Mouse (Mus musculus): ENCODE data around the gene Arhgap22. TPM values are rescaled to one million over a fixed set of nuclear protein-coding genes. Genes with fewer than 3 reads are reported as not detected.

Arhgap22 gene
- total and polyA plus RNA-seq, 2 experiments from 2014 or later: 1.5 to 4.2 TPM

DNA sequence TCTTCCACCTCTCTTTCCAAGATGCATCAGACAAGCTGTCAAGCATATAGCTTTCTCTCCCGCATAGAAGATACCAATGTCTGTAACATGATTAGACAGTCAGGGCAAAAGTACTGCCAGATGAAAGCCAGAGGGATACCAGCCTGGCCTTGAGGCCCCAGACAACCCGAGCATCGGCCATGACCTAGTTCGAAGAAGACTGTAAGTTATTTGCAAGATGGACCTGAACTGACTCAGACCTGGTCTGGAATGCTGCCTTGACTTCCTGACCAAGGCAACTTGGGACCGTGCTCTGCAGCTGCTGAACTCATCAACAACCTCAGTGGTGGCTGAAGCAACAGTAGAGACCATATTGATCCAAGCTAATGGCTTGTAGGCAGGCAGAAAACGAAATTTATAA is 46.3 kb downstream of the Arhgap22 start:
- H3K36me3 ChIP-seq (replicated peaks; ENCODE audit: control insufficient read depth, insufficient read depth, low read length): no peaks in the 10 kb centered on the region
- no peak for DNase-seq (ENCODE audit: low spot score)
- H3K4me2 ChIP-seq (ENCODE audit: low read depth, low read length): no peak overlapping the region
- H3K9ac ChIP-seq (replicated peaks; ENCODE audit: low read depth, low read length): no peak overlapping the region
- 76% methylated on average over 6 of the region's 6 CpGs for WGBS
- no peak overlapping the region for H3K27ac ChIP-seq (ENCODE audit: low read depth)
- H3K27me3 ChIP-seq (ENCODE audit: control insufficient read depth, insufficient read depth, low read length): no peaks in the 10 kb centered on the region
- H3K4me3 ChIP-seq (ENCODE audit: low read depth, low read length): no peak overlapping the region
- no peaks in the 10 kb centered on the region for H3K4me1 ChIP-seq (ENCODE audit: control insufficient read depth, insufficient read depth)
- TF ChIP-seq CTCF (IDR thresholded peaks at IDR 0.05; ENCODE audit: low read depth) (no peak), EP300 (IDR thresholded peaks at IDR 0.05; ENCODE audit: low read depth) (no peak)
- no peaks in the 10 kb centered on the region for H3K9me3 ChIP-seq (replicated peaks; ENCODE audit: control insufficient read depth, low read length)
- no peak for ATAC-seq (ENCODE audit: insufficient read depth, low read depth)

DNA sequence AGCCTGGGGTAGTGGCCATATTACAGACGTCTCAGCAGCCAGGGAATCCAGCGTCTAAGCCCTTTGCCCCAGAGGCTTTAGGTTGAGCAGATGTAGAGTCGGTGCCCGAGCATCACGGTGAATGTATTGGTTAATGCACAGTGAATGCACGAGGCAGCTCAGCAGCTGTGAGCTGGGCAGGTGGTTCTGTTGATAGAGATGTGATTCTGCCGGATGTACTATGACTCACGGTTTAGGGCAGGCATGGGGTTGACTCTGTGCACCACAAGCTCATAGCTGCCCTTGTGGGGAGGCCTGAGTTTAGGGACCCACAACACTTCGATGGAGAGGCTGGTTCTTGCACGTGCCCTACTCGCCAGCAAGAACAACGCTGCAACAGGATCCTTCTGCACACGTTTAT is 51.0 kb downstream of the Arhgap22 start:
- no peak overlapping the region for H3K27ac ChIP-seq (ENCODE audit: low read depth)
- no peaks in the 10 kb centered on the region for H3K27me3 ChIP-seq (ENCODE audit: control insufficient read depth, insufficient read depth, low read length)
- ATAC-seq (ENCODE audit: insufficient read depth, low read depth) (no peak), DNase-seq (ENCODE audit: low spot score) (no peak)
- peaks cover 8% of the 10 kb centered on the region; the same call in 1 of the 2 replicates for H3K9me3 ChIP-seq (replicated peaks; ENCODE audit: control insufficient read depth, low read length)
- TF ChIP-seq CTCF (IDR thresholded peaks at IDR 0.05; ENCODE audit: low read depth) (no peak), EP300 (IDR thresholded peaks at IDR 0.05; ENCODE audit: low read depth) (no peak)
- H3K9ac ChIP-seq (replicated peaks; ENCODE audit: low read depth, low read length): no peak overlapping the region
- no peaks in the 10 kb centered on the region for H3K36me3 ChIP-seq (replicated peaks; ENCODE audit: control insufficient read depth, insufficient read depth, low read length)
- 88% methylated on average over 13 of the region's 13 CpGs for WGBS
- H3K4me2 ChIP-seq (ENCODE audit: low read depth, low read length): no peak overlapping the region
- no peak overlapping the region for H3K4me3 ChIP-seq (ENCODE audit: low read depth, low read length)
- no peaks in the 10 kb centered on the region for H3K4me1 ChIP-seq (ENCODE audit: control insufficient read depth, insufficient read depth)

DNA sequence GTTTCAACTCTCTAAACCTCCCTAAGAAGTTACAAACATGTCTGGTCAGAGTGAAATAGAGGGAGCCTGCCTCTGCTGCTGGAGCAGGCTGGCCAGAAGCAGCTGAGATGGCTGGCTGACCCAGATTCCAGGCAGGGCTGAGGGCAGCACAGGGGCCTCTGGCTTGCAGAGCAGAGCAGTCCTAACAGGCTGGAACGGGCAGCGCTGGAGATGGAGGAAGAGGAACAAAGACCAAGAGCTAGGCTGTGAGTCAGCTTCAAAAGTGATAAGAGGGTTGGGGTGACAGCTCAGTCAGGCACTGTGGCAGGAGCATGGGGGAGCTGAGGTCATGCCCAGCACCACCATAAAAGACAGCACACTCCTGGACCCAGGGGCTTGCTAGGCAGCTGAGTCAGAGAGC is 62.4 kb downstream of the Arhgap22 start:
- H3K27me3 ChIP-seq (ENCODE audit: control insufficient read depth, insufficient read depth, low read length): no peaks in the 10 kb centered on the region
- H3K4me1 ChIP-seq (ENCODE audit: control insufficient read depth, insufficient read depth): no peaks in the 10 kb centered on the region
- 12% methylated on average over 2 of the region's 2 CpGs for WGBS
- H3K9ac ChIP-seq (replicated peaks; ENCODE audit: low read depth, low read length): no peak overlapping the region
- DNase-seq (ENCODE audit: low spot score) (no peak), ATAC-seq (ENCODE audit: insufficient read depth, low read depth) (peak; percentile 39)
- TF ChIP-seq CTCF (IDR thresholded peaks at IDR 0.05; ENCODE audit: low read depth) (no peak), EP300 (IDR thresholded peaks at IDR 0.05; ENCODE audit: low read depth) (no peak)
- H3K4me2 ChIP-seq (ENCODE audit: low read depth, low read length): no peak overlapping the region
- no peak overlapping the region for H3K27ac ChIP-seq (ENCODE audit: low read depth)
- H3K4me3 ChIP-seq (ENCODE audit: low read depth, low read length): no peak overlapping the region
- H3K36me3 ChIP-seq (replicated peaks; ENCODE audit: control insufficient read depth, insufficient read depth, low read length): no peaks in the 10 kb centered on the region
- H3K9me3 ChIP-seq (replicated peaks; ENCODE audit: control insufficient read depth, low read length): no peaks in the 10 kb centered on the region

DNA sequence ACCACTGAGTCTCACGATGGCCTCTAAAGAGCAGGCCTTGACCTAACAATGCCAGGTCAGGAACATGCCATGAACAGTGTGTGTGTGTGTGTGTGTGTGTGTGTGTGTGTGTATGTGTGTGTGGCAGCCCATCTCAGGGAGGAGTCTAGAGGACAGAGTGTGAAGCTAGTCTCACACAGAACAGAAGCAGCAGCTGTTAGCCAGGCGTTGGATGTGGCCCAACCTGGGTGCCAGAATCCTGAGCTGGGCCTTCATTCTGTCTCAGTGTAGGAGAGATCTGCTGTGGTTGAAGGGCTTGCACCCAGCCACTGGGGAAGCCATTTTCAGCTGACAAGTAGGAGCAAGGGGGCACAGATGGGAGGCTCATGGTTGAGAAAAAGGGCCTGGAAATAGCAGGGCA is 64.5 kb downstream of the Arhgap22 start:
- H3K4me1 ChIP-seq (ENCODE audit: control insufficient read depth, insufficient read depth): no peaks in the 10 kb centered on the region
- H3K4me3 ChIP-seq (ENCODE audit: low read depth, low read length): no peak overlapping the region
- no peak overlapping the region for H3K4me2 ChIP-seq (ENCODE audit: low read depth, low read length)
- no peaks in the 10 kb centered on the region for H3K9me3 ChIP-seq (replicated peaks; ENCODE audit: control insufficient read depth, low read length)
- no peak for DNase-seq (ENCODE audit: low spot score)
- TF ChIP-seq EP300 (IDR thresholded peaks at IDR 0.05; ENCODE audit: low read depth) (no peak), CTCF (IDR thresholded peaks at IDR 0.05; ENCODE audit: low read depth) (no peak)
- no peaks in the 10 kb centered on the region for H3K27me3 ChIP-seq (ENCODE audit: control insufficient read depth, insufficient read depth, low read length)
- H3K36me3 ChIP-seq (replicated peaks; ENCODE audit: control insufficient read depth, insufficient read depth, low read length): no peaks in the 10 kb centered on the region
- H3K9ac ChIP-seq (replicated peaks; ENCODE audit: low read depth, low read length): no peak overlapping the region
- no peak overlapping the region for H3K27ac ChIP-seq (ENCODE audit: low read depth)
- whole genome bisulfite sequencing: 77% methylated on average over 2 of the region's 2 CpGs
- ATAC-seq (ENCODE audit: insufficient read depth, low read depth): no peak

DNA sequence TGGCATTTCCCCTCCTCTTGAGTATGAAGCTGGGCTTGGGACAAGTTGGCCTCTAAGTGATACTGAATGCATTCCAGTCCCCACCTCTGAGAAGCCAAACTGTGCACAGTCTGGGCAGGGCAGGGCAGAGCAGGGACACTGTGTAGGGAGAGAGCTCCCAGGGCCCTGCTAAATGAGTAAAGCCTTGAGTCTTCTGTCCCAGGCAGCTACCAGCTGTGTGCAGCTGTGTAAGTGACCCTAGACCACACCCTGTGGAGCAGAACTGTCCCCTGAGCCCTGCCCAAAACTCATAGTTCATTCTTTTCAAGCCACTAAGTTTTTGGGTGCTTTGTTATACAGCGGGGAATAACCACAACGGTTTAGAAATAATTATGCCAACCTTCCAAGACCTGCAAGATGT is 67.1 kb downstream of the Arhgap22 start:
- Histone ChIP-seq H3K9me3 (replicated peaks; ENCODE audit: control insufficient read depth, low read length) (no peaks in the 10 kb centered on the region), H3K9ac (replicated peaks; ENCODE audit: low read depth, low read length) (no peak overlapping the region), H3K27me3 (ENCODE audit: control insufficient read depth, insufficient read depth, low read length) (no peaks in the 10 kb centered on the region), H3K4me2 (ENCODE audit: low read depth, low read length) (no peak overlapping the region), H3K27ac (ENCODE audit: low read depth) (no peak overlapping the region), H3K4me3 (ENCODE audit: low read depth, low read length) (no peak overlapping the region), H3K36me3 (replicated peaks; ENCODE audit: control insufficient read depth, insufficient read depth, low read length) (no peaks in the 10 kb centered on the region), H3K4me1 (ENCODE audit: control insufficient read depth, insufficient read depth) (no peaks in the 10 kb centered on the region)
- no peak for ATAC-seq (ENCODE audit: insufficient read depth, low read depth)
- no peak for TF ChIP-seq CTCF (IDR thresholded peaks at IDR 0.05; ENCODE audit: low read depth)
- TF ChIP-seq EP300 (IDR thresholded peaks at IDR 0.05; ENCODE audit: low read depth): no peak
- no peak for DNase-seq (ENCODE audit: low spot score)
- WGBS: 88% methylated on average over 2 of the region's 2 CpGs

DNA sequence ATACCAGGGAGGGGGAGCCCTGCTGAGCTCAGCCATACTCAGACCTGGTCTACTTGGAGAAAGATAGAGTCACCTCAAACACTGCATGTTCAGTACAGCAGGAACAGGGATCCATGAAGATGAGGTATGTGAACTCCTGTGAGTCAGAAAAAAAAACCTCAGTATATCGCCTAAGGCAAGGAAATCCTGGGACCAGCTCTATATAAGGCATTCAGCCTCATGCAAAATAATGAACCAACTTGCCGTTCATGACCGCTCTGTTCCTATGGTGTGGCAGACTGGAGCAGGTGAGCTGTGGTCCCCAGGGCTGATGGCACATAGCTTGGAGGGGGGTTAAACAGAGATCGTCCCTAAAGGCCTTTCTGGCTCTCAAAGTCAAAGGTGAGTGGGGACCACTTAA is 68.6 kb downstream of the Arhgap22 start:
- H3K9me3 ChIP-seq (replicated peaks; ENCODE audit: control insufficient read depth, low read length): no peaks in the 10 kb centered on the region
- ATAC-seq (ENCODE audit: insufficient read depth, low read depth): no peak
- H3K36me3 ChIP-seq (replicated peaks; ENCODE audit: control insufficient read depth, insufficient read depth, low read length): no peaks in the 10 kb centered on the region
- no peak for TF ChIP-seq EP300 (IDR thresholded peaks at IDR 0.05; ENCODE audit: low read depth)
- H3K4me2 ChIP-seq (ENCODE audit: low read depth, low read length): no peak overlapping the region
- no peak overlapping the region for H3K4me3 ChIP-seq (ENCODE audit: low read depth, low read length)
- H3K27ac ChIP-seq (ENCODE audit: low read depth): no peak overlapping the region
- WGBS: 89% methylated on average over 4 of the region's 4 CpGs
- H3K9ac ChIP-seq (replicated peaks; ENCODE audit: low read depth, low read length): no peak overlapping the region
- DNase-seq (ENCODE audit: low spot score): no peak
- no peaks in the 10 kb centered on the region for H3K27me3 ChIP-seq (ENCODE audit: control insufficient read depth, insufficient read depth, low read length)
- no peaks in the 10 kb centered on the region for H3K4me1 ChIP-seq (ENCODE audit: control insufficient read depth, insufficient read depth)
